Mouse (Mus musculus): Measurements from ENCODE around the gene Gm19935.

GRCm38 (mm10) chr8:90856952-90857351 is 39.8 kb upstream of the Gm19935 start:
- no peak for TF ChIP-seq CTCF (IDR thresholded peaks at IDR 0.05; ENCODE audit: low read depth, low read length)
- no peak for TF ChIP-seq POLR2A (IDR thresholded peaks at IDR 0.05; ENCODE audit: insufficient read depth, low read length)
- TF ChIP-seq EP300 (IDR thresholded peaks at IDR 0.05; ENCODE audit: insufficient read depth, low read depth, low read length): peak; percentile 83

Measured in ES-Bruce4 (cell line).